Mouse (Mus musculus) sigmoid colon, adult 10 weeks (tissue): ENCODE results near the gene Triml1. TPM values are rescaled to one million over a fixed set of nuclear protein-coding genes. Genes with fewer than 3 reads are reported as not detected.

ENCODE experiments used
- polyA plus RNA-seq: library from polyadenylated mRNA; stranded (reverse); fragments of 350-450 nt; fragmentation: Illumina TruSeq; extraction: RNeasy Lipid Tissue Mini Kit (QIAGEN cat#74804); gene quantifications from one replicate; pipeline ENCODE4 v1.2.3, GENCODE M21; 2014; ENCODE audit warnings: low read depth, low replicate concordance

Triml1 gene
- not detected for polyA plus RNA-seq

GRCm38 (mm10) chr8:43141386-43141785 is at the start of gene Triml1:
Gene Triml1, minus strand, starts transcription at chr8:43141486.

GRCm38 (mm10) chr8:43180054-43180690 is 38.9 kb upstream of the Triml1 start, which contains the start of gene Triml2:
Gene Triml2, plus strand, starts transcription at chr8:43180541.

Other genes with a start within 250 kb of the Triml1 start
- gene Triml2, start 39.1 kb upstream of the Triml1 start, polyA plus RNA-seq = not detected
- gene Zfp42, start 165.5 kb upstream of the Triml1 start, polyA plus RNA-seq = not detected